Mouse (Mus musculus): ENCODE results near the gene Spsb1. TPM values are rescaled to one million over a fixed set of nuclear protein-coding genes. Genes with fewer than 3 reads are reported as not detected.

The Spsb1 gene
- 10 to 100 TPM; 12.8 to 20.5 TPM for polyA plus RNA-seq (2017; shearing (Covaris generic))

GRCm38 (mm10) chr4:149954893-149955439 lies at the start of gene Spsb1:
TSS of gene Spsb1 (minus strand) at chr4:149955043.

Other genes starting within 250 kb of the Spsb1 start
- 10 to 100 TPM; 20.0 to 28.8 TPM for gene Tmem201, start 217.0 kb downstream of the Spsb1 start, polyA plus RNA-seq (2017; shearing (Covaris generic))
- 10 to 100 TPM in 1 of 2 experiments, 1 to 10 TPM in 1; 7.9 to 10.9 TPM for gene Slc25a33, start 180.8 kb downstream of the Spsb1 start, polyA plus RNA-seq (2017; shearing (Covaris generic))
- gene H6pd, start 54.0 kb upstream of the Spsb1 start, polyA plus RNA-seq (2017; shearing (Covaris generic)), result 10 to 100 TPM; 11.1 to 19.6 TPM
- gene Gpr157, start 132.3 kb upstream of the Spsb1 start, polyA plus RNA-seq (2017; shearing (Covaris generic)), result under 1 TPM; 0.30 to 0.91 TPM
- under 1 TPM; 0.25 to 0.58 TPM for gene Slc2a5, start 164.2 kb upstream of the Spsb1 start, polyA plus RNA-seq (2017; shearing (Covaris generic))
- gene Slc2a7, start 193.9 kb upstream of the Spsb1 start, polyA plus RNA-seq (2017; shearing (Covaris generic)), result not detected
- 1,000 to 10,000 TPM in 1 of 2 experiments, 1 to 10 TPM in 1; 1.5 to 1,459 TPM for gene Car6, start 246.3 kb upstream of the Spsb1 start, polyA plus RNA-seq (2017; shearing (Covaris generic))